Mouse (Mus musculus) cortical plate, adult 2 months (tissue): ENCODE data around the gene Gm5798. TPM values are rescaled to one million over a fixed set of nuclear protein-coding genes. Genes with fewer than 3 reads are reported as not detected.
"Not testable (repeated sequence)": the region's sequence is repeated elsewhere in the genome, so short reads cannot be mapped to it uniquely, and the experiment has no call there.

Experiments used
- H3K27ac ChIP-seq: fragments of 200-500 bp; 2 replicates; pipeline ENCODE4 v1.5.1; 2012; ENCODE audit warnings: low read length, control low read depth, inconsistent platforms; ENCODE audit not compliant: insufficient read depth
- H3K4me1 ChIP-seq: fragments of 200-500 bp; 2 replicates; pipeline ENCODE4 v1.6.1; 2011; ENCODE audit warnings: low read length; ENCODE audit not compliant: control insufficient read depth, insufficient read depth
- H3K4me3 ChIP-seq: fragments of 200-500 bp; 2 replicates; pipeline ENCODE4 v1.5.1; 2011; ENCODE audit warnings: mild to moderate bottlenecking, low read length, control low read depth; ENCODE audit not compliant: insufficient read depth
- polyA plus RNA-seq: library from polyadenylated mRNA; depleted of rRNA; stranded (reverse); fragments of >200 nt; gene quantifications from 2 replicates; pipeline ENCODE4 v1.2.3, GENCODE M21; 2012; rRNA removed

The Gm5798 gene
- 0.15 TPM in 1 of 2 replicates, not detected in the other for polyA plus RNA-seq

DNA sequence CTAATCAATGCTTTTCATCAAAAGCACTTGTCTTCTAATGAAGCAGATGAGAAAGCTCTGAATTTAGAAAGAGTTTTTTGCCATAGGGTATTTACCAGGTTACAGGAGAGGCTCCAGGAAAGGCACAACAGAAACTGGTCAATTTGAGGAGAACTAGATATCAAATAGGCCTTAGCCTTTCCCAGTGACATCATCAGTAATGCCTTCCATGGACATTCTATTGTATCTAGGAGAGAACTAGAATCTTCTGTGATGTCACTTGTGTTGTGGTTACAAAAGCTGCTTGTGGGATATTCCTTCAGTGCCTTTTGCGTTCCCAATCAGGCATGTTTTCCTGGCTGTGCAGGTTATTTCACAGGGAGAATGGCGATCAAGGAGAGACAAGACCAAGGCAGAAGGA is at the start of gene Gm5798:
Gm5798 (plus strand) TSS at position 301 of the 400 bp plus-strand sequence.
- H3K4me1 ChIP-seq, H3K4me3 ChIP-seq, H3K27ac ChIP-seq: not testable (repeated sequence)

DNA sequence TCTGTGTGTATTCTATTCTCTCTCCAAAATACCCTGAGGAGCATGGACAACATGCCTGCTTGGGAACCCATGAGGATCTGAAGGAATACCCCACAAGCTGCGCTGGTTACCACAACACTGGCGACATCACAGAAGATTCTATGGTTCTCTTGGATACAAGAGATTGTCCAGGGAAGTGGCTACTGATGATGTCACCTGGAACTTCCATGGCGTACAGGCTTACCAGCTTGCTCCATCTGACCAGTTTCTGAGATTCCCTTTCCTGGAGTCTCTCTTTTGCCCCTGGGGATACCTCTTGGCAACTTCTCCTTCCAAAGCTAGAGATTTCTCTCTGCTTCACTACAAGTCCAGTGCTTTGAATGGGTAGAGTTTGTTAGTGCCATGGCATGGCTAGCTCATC is 37.9 kb downstream of the Gm5798 start, which contains the start of gene Gm7945:
Gm7945 (minus strand) TSS at position 101 of the 400 bp plus-strand sequence.
- not testable (repeated sequence) for H3K4me3 ChIP-seq, H3K27ac ChIP-seq, H3K4me1 ChIP-seq

Other genes with a start within 250 kb of the Gm5798 start
- 0.02 and 0.06 TPM in 2 replicates for gene Mat1a, start 243.6 kb upstream of the Gm5798 start, polyA plus RNA-seq
- not detected in 2 replicates for gene Sftpa1, start 216.8 kb upstream of the Gm5798 start, polyA plus RNA-seq
- gene Mbl1, start 197.2 kb upstream of the Gm5798 start, polyA plus RNA-seq, result not detected in 2 replicates
- gene Sftpd, start 163.5 kb upstream of the Gm5798 start, polyA plus RNA-seq, result not detected in 2 replicates
- 0.10 and 0.17 TPM in 2 replicates for gene Gm2832, start 69.8 kb upstream of the Gm5798 start, polyA plus RNA-seq
- gene Gm7945, start 37.8 kb downstream of the Gm5798 start, polyA plus RNA-seq, result not detected in 2 replicates
- not detected in 2 replicates for gene Gm6482, start 59.7 kb downstream of the Gm5798 start, polyA plus RNA-seq
- gene Gm7954, start 104.9 kb downstream of the Gm5798 start, polyA plus RNA-seq, result not detected in 2 replicates
- not detected in 2 replicates for gene Gm3486, start 140.9 kb downstream of the Gm5798 start, polyA plus RNA-seq
- not detected in 2 replicates for gene Gm7970, start 207.0 kb downstream of the Gm5798 start, polyA plus RNA-seq
- not detected in 2 replicates for gene 1700049E17Rik2, start 224.6 kb downstream of the Gm5798 start, polyA plus RNA-seq